Mouse (Mus musculus): Measurements from ENCODE around the gene Aldh3b3. TPM values are rescaled to one million over a fixed set of nuclear protein-coding genes. Genes with fewer than 3 reads are reported as not detected.

The Aldh3b3 gene
- total and polyA plus RNA-seq, 3 experiments = not detected

DNA sequence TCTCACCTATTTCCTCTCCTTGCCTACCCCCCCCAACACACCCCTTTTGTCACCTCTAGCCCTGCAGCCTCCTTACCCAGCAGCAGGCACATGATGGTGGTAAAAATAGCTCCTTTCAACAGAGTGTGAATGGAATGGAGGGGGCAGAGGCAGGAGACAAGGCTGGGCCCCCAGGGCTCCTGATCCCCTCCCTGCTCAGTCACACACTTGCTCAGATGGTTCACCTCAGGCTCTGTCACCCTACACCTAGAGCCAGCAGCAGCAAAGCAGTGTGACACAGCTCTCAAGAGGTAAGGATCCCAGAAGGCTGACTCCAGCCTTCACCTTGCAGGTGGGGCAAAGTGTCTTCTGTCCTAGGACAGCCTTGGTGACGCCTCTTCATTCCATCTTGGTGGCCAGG, 44.7 kb downstream of the Aldh3b3 start, which contains the start of gene Doc2g:
Gene Doc2g, plus strand, starts transcription at position 202 of the 400 bp plus-strand sequence.
- H3K9me3 ChIP-seq (replicated peaks; ENCODE audit: low read length) = no peaks in the 10 kb centered on the region
- H3K4me2 ChIP-seq (ENCODE audit: insufficient read depth, low read depth, poor library complexity, severe bottlenecking) = no peak within 1 kb of the TSS
- H3K79me2 ChIP-seq (replicated peaks; ENCODE audit: control insufficient read depth, extremely low read depth, insufficient read depth, poor library complexity, severe bottlenecking) = no peaks in the 10 kb centered on the region
- dilution Hi-C loops (cut with MboI; ENCODE audit: extremely low pct_ligation_motif_present, extremely low pct_unique_long_range_greater_than_20kb, low sequenced_read_pairs) (no loop called here), in situ Hi-C loops (cut with MboI; ENCODE audit: low pct_ligation_motif_present, low pct_unique_long_range_greater_than_20kb, low sequenced_read_pairs) (no loop called here)
- no peak for TF ChIP-seq E2F4 (IDR thresholded peaks at IDR 0.05; ENCODE audit: insufficient replicate concordance, low read depth, low read length)
- TF ChIP-seq ZC3H11A (IDR thresholded peaks at IDR 0.05; ENCODE audit: low read depth, low read length) = no peak
- no peak for TF ChIP-seq RCOR1 (conservative IDR thresholded peaks at IDR 0.05; ENCODE audit: low read depth, low read length)
- no peak for TF ChIP-seq TBP (conservative IDR thresholded peaks at IDR 0.05; ENCODE audit: low read depth, low read length)
- no peak for TF ChIP-seq ZKSCAN1 (IDR thresholded peaks at IDR 0.05; ENCODE audit: borderline replicate concordance, low read depth, low read length)
- no peak for TF ChIP-seq ZMIZ1 (IDR thresholded peaks at IDR 0.05; ENCODE audit: low read depth, low read length)
- TF ChIP-seq USF1 (IDR thresholded peaks at IDR 0.05; ENCODE audit: low read depth, low read length) = no peak
- TF ChIP-seq USF2 (conservative IDR thresholded peaks at IDR 0.05; ENCODE audit: low read depth, low read length) = no peak
- TF ChIP-seq UBTF (IDR thresholded peaks at IDR 0.05; ENCODE audit: low read depth, low read length) = no peak
- TF ChIP-seq GABPA (IDR thresholded peaks at IDR 0.05; ENCODE audit: insufficient replicate concordance, low read depth, low read length) = no peak
- TF ChIP-seq POLR2AphosphoS2 (IDR thresholded peaks at IDR 0.05; ENCODE audit: low read depth, low read length) = no peak
- no peak for TF ChIP-seq ELF1 (IDR thresholded peaks at IDR 0.05; ENCODE audit: low read depth, low read length)
- TF ChIP-seq MEF2A (IDR thresholded peaks at IDR 0.05; ENCODE audit: borderline replicate concordance, low read depth, low read length) = no peak
- no peak for TF ChIP-seq JUN (IDR thresholded peaks at IDR 0.05; ENCODE audit: insufficient read depth, low read depth, low read length)
- no peak for TF ChIP-seq CHD1 (IDR thresholded peaks at IDR 0.05; ENCODE audit: low read depth, low read length)
- no peak for TF ChIP-seq KAT2A (IDR thresholded peaks at IDR 0.05; ENCODE audit: insufficient replicate concordance, low read length)
- TF ChIP-seq NELFE (IDR thresholded peaks at IDR 0.05; ENCODE audit: low read depth, low read length) = no peak
- TF ChIP-seq HCFC1 (IDR thresholded peaks at IDR 0.05; ENCODE audit: low read depth, low read length) = no peak
- TF ChIP-seq MAX (IDR thresholded peaks at IDR 0.05; ENCODE audit: low read length) = no peak
- TF ChIP-seq PAX5 (IDR thresholded peaks at IDR 0.05; ENCODE audit: low read length) = no peak
- no peak for DNase-seq (ENCODE audit: extremely low read depth)
- H3K27ac ChIP-seq (ENCODE audit: insufficient read depth, low read depth) = no peak within 1 kb of the TSS
- no peak within 1 kb of the TSS for H3K9ac ChIP-seq (ENCODE audit: insufficient read depth, low read depth)
- H3K27me3 ChIP-seq (replicated peaks) = no peaks in the 10 kb centered on the region
- peaks cover 11 to 23% of the 10 kb centered on the region in 2 experiments for H3K4me1 ChIP-seq (ENCODE audit: control insufficient read depth in 1 of 2, insufficient read depth in 2 of 2)
- H3K4me3 ChIP-seq (replicated peaks in 1 of 3; ENCODE audit: low read depth in 2 of 3, low read length in 2 of 3, poor library complexity in 1 of 3) = no peak within 1 kb of the TSS
- peaks cover 33 to 61% of the 10 kb centered on the region in 2 experiments for H3K36me3 ChIP-seq (replicated peaks in 1 of 2; ENCODE audit: control insufficient read depth in 1 of 2, insufficient read depth in 1 of 2, low read length in 1 of 2)

DNA sequence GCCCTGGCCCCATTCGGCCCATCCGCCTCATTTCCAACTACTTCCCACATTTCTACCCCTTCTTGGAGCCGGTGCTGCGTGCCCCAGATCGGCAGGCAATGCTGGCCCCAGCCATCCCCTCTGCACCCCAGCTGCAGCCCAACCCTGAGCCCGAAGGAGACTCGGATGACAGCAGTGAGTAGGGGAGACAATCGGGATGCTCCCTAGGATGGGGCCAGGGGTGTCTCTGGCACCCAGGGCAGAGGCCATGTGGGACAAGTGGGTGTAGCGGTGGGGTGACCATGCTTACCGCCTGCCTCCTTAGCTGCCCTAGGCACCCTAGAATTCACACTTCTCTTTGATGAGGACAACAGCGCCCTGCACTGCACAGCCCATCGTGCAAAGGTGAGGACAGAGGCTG, 45.2 kb downstream of the Aldh3b3 start:
- Histone ChIP-seq H3K4me3 (replicated peaks in 1 of 3; ENCODE audit: low read depth in 2 of 3, low read length in 2 of 3, poor library complexity in 1 of 3) (no peak overlapping the region), H3K27ac (ENCODE audit: insufficient read depth, low read depth) (no peak overlapping the region), H3K4me2 (ENCODE audit: insufficient read depth, low read depth, poor library complexity, severe bottlenecking) (no peak overlapping the region), H3K27me3 (replicated peaks) (no peaks in the 10 kb centered on the region), H3K9ac (ENCODE audit: insufficient read depth, low read depth) (no peak overlapping the region), H3K4me1 (ENCODE audit: control insufficient read depth in 1 of 2, insufficient read depth in 2 of 2) (peaks cover 11 to 23% of the 10 kb centered on the region in 2 experiments), H3K9me3 (replicated peaks; ENCODE audit: low read length) (no peaks in the 10 kb centered on the region), H3K79me2 (replicated peaks; ENCODE audit: control insufficient read depth, extremely low read depth, insufficient read depth, poor library complexity, severe bottlenecking) (no peaks in the 10 kb centered on the region), H3K36me3 (replicated peaks in 1 of 2; ENCODE audit: control insufficient read depth in 1 of 2, insufficient read depth in 1 of 2, low read length in 1 of 2) (peaks cover 38 to 66% of the 10 kb centered on the region in 2 experiments)
- no peak for DNase-seq (ENCODE audit: extremely low read depth)
- in situ Hi-C loops (cut with MboI; ENCODE audit: low pct_ligation_motif_present, low pct_unique_long_range_greater_than_20kb, low sequenced_read_pairs) (no loop called here), dilution Hi-C loops (cut with MboI; ENCODE audit: extremely low pct_ligation_motif_present, extremely low pct_unique_long_range_greater_than_20kb, low sequenced_read_pairs) (no loop called here)
- no peak for TF ChIP-seq KAT2A (IDR thresholded peaks at IDR 0.05; ENCODE audit: insufficient replicate concordance, low read length)
